Mouse (Mus musculus): ENCODE measurements around the gene Ppp1cc. TPM values are rescaled to one million over a fixed set of nuclear protein-coding genes. Genes with fewer than 3 reads are reported as not detected.

Gene Ppp1cc
- polyA plus RNA-seq, 1 experiment = 81.1 TPM

DNA sequence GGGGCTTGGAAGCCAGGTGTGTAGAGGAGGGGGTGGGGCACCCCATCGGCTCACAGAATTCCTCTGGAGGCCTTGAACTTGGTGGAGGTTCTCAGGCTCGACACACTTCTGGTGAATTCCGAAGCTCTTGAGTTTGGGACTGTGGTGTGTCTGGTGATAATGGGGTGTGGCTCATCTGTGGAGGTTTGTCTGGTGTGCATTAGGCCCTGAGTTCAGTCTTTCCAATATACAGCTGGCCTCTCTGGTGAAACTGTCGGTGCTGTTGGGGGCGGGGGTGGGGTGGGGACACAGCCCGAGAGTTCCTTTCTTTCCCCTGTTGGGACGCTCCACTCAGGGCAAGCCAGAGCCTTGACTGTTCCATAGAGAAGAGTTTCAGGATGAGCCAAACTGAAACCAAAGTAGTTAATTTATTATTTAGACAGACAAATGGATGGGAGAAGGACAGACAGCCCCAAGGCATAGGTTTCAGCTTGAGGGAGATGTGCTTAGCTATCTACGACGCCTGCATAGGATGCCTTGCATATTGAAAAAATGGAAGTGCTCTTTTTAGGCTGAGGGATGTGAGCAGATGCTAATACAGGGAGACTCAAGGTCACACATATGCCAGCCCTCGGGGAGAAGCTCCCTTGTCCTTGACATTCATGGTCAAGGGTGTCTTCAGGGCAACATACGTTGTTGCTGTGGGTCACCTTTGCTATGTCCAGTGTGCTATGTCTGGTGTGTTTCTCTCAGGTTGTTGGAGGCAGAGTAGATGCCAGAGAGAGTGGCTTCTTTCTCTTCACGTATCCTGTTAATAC is 60.2 kb downstream of the Ppp1cc start:
- 76% methylated on average over 12 of the region's 12 CpGs for WGBS

DNA sequence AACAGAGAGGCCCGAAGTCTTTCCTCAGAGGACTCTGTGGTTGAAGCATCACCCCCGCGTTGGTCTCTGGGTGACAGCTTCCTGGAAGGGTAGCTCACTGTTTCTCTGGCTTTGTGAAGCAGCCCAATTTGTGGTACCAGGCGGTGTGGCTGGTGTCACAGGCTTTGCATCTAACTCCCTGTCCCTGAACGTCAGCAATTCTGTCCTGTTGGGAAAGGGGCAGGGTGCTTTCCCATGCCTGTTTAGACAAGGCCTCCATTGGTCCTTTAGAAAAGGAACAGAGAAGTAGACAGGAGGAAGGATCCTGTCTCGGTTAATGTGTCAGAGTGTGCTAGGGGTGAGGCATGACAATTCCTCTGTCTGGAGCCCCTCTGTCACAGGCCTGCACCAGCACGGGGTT is 60.9 kb downstream of the Ppp1cc start:
- Histone ChIP-seq H3K4me3 (replicated peaks; ENCODE audit: extremely low read depth, low read depth, low read length) (no peak overlapping the region), H3K4me1 (ENCODE audit: control insufficient read depth, insufficient read depth, low read length) (no peaks in the 10 kb centered on the region)
- 72% methylated on average over 7 of the region's 7 CpGs for WGBS
- TF ChIP-seq CTCF (IDR thresholded peaks at IDR 0.05; ENCODE audit: insufficient read depth, low read length) = no peak
- TF ChIP-seq POLR2A (IDR thresholded peaks at IDR 0.05; ENCODE audit: borderline replicate concordance, extremely low read depth, low read depth, low read length) = no peak
- DNase-seq = no peak

More for the DNA sequence above, 60.2 kb downstream of the Ppp1cc start:
- Histone ChIP-seq H3K4me1 (ENCODE audit: control insufficient read depth, insufficient read depth, low read length) (no peaks in the 10 kb centered on the region), H3K4me3 (replicated peaks; ENCODE audit: extremely low read depth, low read depth, low read length) (no peak overlapping the region)
- TF ChIP-seq POLR2A (IDR thresholded peaks at IDR 0.05; ENCODE audit: borderline replicate concordance, extremely low read depth, low read depth, low read length) = no peak
- no peak for TF ChIP-seq CTCF (IDR thresholded peaks at IDR 0.05; ENCODE audit: insufficient read depth, low read length)
- no peak for DNase-seq

DNA sequence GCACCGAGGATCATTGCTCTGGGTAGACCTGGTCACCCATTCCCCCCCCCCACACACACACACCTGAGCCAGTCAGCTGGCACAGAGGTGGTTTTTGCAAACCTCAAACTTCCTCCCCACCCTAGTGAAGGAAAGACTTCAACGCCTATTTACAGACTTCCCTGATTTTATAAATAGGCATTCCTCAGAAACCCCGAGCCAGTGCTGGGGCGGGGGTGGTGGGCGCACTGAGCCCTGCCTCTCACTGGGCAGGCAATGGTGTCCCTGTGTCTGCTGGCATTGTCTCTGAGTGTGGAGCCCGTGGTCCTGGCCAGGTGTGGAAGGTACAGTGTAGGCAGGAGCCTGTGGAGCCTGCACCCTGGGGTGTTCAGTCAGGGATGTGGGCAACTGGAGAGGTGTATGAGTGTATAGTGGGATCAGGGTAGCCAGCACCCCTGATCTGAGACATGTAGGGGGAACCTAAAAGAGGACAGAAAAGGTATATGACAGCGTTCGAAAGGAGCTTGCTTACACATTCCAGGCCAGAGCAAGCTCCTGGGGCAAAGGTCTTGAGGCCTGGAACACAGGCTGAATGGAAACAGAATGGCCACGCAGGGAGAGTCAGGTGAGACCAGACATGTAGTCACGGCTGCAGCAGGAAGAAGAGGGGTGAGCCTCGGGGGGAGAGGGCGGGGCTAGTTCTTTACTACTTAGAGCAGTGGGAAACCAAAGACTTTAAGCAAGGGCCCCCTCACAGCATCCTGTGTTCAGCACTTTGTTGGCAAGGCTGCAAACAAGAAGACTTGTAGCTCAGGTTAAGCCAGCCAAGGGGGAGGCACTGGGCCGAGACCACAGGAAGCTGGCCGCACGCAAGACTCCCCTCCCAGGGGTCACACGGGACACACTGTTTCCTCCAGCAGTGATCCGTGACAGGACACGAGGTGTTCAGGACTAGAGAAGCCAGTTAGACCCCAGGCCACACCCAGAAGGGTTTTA is 61.9 kb downstream of the Ppp1cc start:
- DNase-seq = no peak
- Histone ChIP-seq H3K4me1 (ENCODE audit: control insufficient read depth, insufficient read depth, low read length) (no peaks in the 10 kb centered on the region), H3K4me3 (replicated peaks; ENCODE audit: extremely low read depth, low read depth, low read length) (no peak overlapping the region)
- no peak for TF ChIP-seq POLR2A (IDR thresholded peaks at IDR 0.05; ENCODE audit: borderline replicate concordance, extremely low read depth, low read depth, low read length)
- 39% methylated on average over 18 of the region's 18 CpGs for WGBS

DNA sequence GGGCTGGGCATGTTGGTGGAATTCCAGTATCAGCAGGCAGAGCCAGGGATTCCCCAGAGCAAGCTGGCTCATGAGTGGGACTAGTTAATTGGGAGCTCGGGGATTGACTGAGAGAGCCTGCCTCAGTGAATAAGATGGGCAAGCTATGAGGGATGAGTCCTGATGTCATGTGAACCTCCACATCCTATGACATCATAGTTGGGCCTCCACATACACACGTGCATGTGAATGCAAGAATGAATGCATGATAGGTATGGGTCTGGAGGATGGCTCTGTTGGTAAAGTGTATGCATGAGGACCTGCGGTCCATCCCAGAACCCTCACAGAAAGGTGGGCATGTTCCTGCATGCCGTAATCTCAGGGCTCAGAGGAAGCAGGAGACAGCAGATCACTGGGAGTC is 63.0 kb downstream of the Ppp1cc start:
- TF ChIP-seq POLR2A (IDR thresholded peaks at IDR 0.05; ENCODE audit: borderline replicate concordance, extremely low read depth, low read depth, low read length) = no peak
- TF ChIP-seq CTCF (IDR thresholded peaks at IDR 0.05; ENCODE audit: insufficient read depth, low read length) = no peak
- no peak for DNase-seq
- WGBS = 86% methylated on average over 4 of the region's 4 CpGs
- H3K4me1 ChIP-seq (ENCODE audit: control insufficient read depth, insufficient read depth, low read length) = no peaks in the 10 kb centered on the region
- H3K4me3 ChIP-seq (replicated peaks; ENCODE audit: extremely low read depth, low read depth, low read length) = no peak overlapping the region

DNA sequence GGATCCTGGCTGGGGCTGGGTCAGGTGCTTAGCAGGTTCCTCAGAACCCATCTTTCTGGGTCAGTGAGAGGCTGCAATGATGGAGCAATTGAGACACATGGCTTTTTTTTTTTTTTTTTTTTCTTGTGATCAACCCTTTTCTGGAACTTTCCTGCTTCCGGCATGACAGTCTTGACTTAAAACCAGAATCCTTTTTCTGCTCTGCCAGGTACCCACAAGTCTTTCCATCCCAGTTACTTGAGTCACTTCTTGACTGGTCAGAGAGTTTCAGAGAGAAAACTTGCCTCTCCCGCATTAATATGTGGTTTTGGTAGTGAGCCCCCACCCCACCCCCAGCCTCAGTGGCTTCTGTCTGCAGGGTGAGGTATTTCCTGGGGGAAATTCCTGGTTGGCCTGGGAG is 66.2 kb downstream of the Ppp1cc start:
- TF ChIP-seq POLR2A (IDR thresholded peaks at IDR 0.05; ENCODE audit: borderline replicate concordance, extremely low read depth, low read depth, low read length) = no peak
- no peak for TF ChIP-seq CTCF (IDR thresholded peaks at IDR 0.05; ENCODE audit: insufficient read depth, low read length)
- WGBS = 86% methylated on average over 2 of the region's 2 CpGs
- DNase-seq = no peak
- no peak overlapping the region for H3K4me3 ChIP-seq (replicated peaks; ENCODE audit: extremely low read depth, low read depth, low read length)
- H3K4me1 ChIP-seq (ENCODE audit: control insufficient read depth, insufficient read depth, low read length) = no peaks in the 10 kb centered on the region

Other genes with a start within 250 kb of the Ppp1cc start
- gene Cux2, start 108.2 kb upstream of the Ppp1cc start, polyA plus RNA-seq (2012; rRNA removed) = 5.6 and 6.4 TPM in 2 replicates
- gene Myl2, start 57.3 kb upstream of the Ppp1cc start, polyA plus RNA-seq (2012; rRNA removed) = 0.37 TPM in 1 of 2 replicates, not detected in the other
- 0.14 and 0.27 TPM in 2 replicates for gene Ccdc63, start 17.5 kb upstream of the Ppp1cc start, polyA plus RNA-seq (2012; rRNA removed)
- gene Hvcn1, start 48.5 kb downstream of the Ppp1cc start, polyA plus RNA-seq (2012; rRNA removed) = 19.6 and 21.9 TPM in 2 replicates
- gene Tctn1, start 106.2 kb downstream of the Ppp1cc start, polyA plus RNA-seq (2012; rRNA removed) = 29.8 and 33.2 TPM in 2 replicates
- 30.4 and 35.3 TPM in 2 replicates for gene Pptc7, start 126.1 kb downstream of the Ppp1cc start, polyA plus RNA-seq (2012; rRNA removed)
- gene Rad9b, start 196.0 kb downstream of the Ppp1cc start, polyA plus RNA-seq (2012; rRNA removed) = 2.6 and 2.9 TPM in 2 replicates
- 29.8 and 58.1 TPM in 2 replicates for gene Vps29, start 196.1 kb downstream of the Ppp1cc start, polyA plus RNA-seq (2012; rRNA removed)
- gene Gpn3, start 213.6 kb downstream of the Ppp1cc start, polyA plus RNA-seq (2012; rRNA removed) = 42.4 and 57.6 TPM in 2 replicates
- 18.9 and 22.5 TPM in 2 replicates for gene Fam216a, start 214.1 kb downstream of the Ppp1cc start, polyA plus RNA-seq (2012; rRNA removed)
- gene Arpc3, start 233.6 kb downstream of the Ppp1cc start, polyA plus RNA-seq (2012; rRNA removed) = 114 and 144 TPM in 2 replicates

Measured in lung, adult 2 months (tissue).